ENCODE assay signal across 8 mouse cellular contexts in genomic region chr2:104743160-104743559, GRCm38 (mm10). TPM values are rescaled to one million over a fixed set of nuclear protein-coding genes. Genes with fewer than 3 reads are reported as not detected.
DNase-seq lines count a peak whose midpoint lies in the region; ATAC-seq and TF ChIP-seq lines count a peak whose summit lies in the region.

No protein-coding gene starts in this region.

- peaks cover 36% of the 10 kb centered on the region for H3K4me1 ChIP-seq in E14TG2a.4 (replicated peaks; ENCODE audit: low read depth, low read length)
- H3K4me1 ChIP-seq in hindbrain, embryonic 13.5 days (replicated peaks) = peaks cover 28% of the 10 kb centered on the region
- no peaks in the 10 kb centered on the region for H3K4me1 ChIP-seq in liver, embryonic 11.5 days (replicated peaks; ENCODE audit: control insufficient read depth, insufficient read depth, low read length)
- H3K4me1 ChIP-seq in neural tube, embryonic 13.5 days (replicated peaks) = peaks cover 28% of the 10 kb centered on the region

- H3K27ac ChIP-seq in hindbrain, embryonic 13.5 days = no peak overlapping the region
- no peak overlapping the region for H3K27ac ChIP-seq in liver, embryonic 11.5 days (ENCODE audit: low read depth, low read length)
- no peak overlapping the region for H3K27ac ChIP-seq in neural tube, embryonic 13.5 days (replicated peaks)

- peaks cover 19% of the 10 kb centered on the region for H3K27me3 ChIP-seq in E14TG2a.4 (ENCODE audit: insufficient read depth, low read length)
- peaks cover 42% of the 10 kb centered on the region for H3K27me3 ChIP-seq in hindbrain, embryonic 13.5 days
- H3K27me3 ChIP-seq in liver, embryonic 11.5 days (replicated peaks; ENCODE audit: control insufficient read depth, insufficient read depth, low read length) = peaks cover 20% of the 10 kb centered on the region
- peaks cover 47% of the 10 kb centered on the region for H3K27me3 ChIP-seq in neural tube, embryonic 13.5 days

- DNase-seq in brain, embryonic 14.5 days (ENCODE audit: low read depth) = peak; percentile 20
- no peak for DNase-seq in liver, embryonic 11.5 days (ENCODE audit: low spot score)
- no peak for DNase-seq in left cerebral cortex, adult 9 months (ENCODE audit: low spot score in 2 of 2)
- DNase-seq in spleen, postnatal 14 days (ENCODE audit: low spot score in 2 of 2) = no peak
- DNase-seq in retina, postnatal 1 day = no peak

- ATAC-seq in hindbrain, embryonic 13.5 days (ENCODE audit: low FRiP score) = peak; percentile 12; the same call in 1 of the 2 replicates
- ATAC-seq in liver, embryonic 11.5 days (replicated peaks; ENCODE audit: low FRiP score) = 0 out of 2 replicates have a peak, but pooled peaks have one; percentile 4
- no peak; the same call in 1 of the 2 replicates for ATAC-seq in neural tube, embryonic 13.5 days (ENCODE audit: low read depth)

- no peak for TF ChIP-seq POLR2A in brain, embryonic 14.5 days (IDR thresholded peaks at IDR 0.05; ENCODE audit: borderline replicate concordance, extremely low read depth, insufficient read depth, insufficient read length, poor library complexity, severe bottlenecking)

- H3K4me2 ChIP-seq in hindbrain, embryonic 13.5 days = peak overlapping the region; percentile 91
- peak overlapping the region; percentile 92 for H3K4me2 ChIP-seq in liver, embryonic 11.5 days
- peak overlapping the region; percentile 98 for H3K4me2 ChIP-seq in neural tube, embryonic 13.5 days

- no peak for TF ChIP-seq CTCF in E14TG2a.4 (conservative IDR thresholded peaks at IDR 0.05; ENCODE audit: low read length)
- no peak for TF ChIP-seq CTCF in brain, embryonic 14.5 days (IDR thresholded peaks at IDR 0.05; ENCODE audit: borderline replicate concordance, extremely low read depth, insufficient read depth, insufficient read length)

- peak overlapping the region; percentile 87 for H3K4me3 ChIP-seq in E14TG2a.4 (replicated peaks; ENCODE audit: low read length)
- H3K4me3 ChIP-seq in hindbrain, embryonic 13.5 days = peak overlapping the region; percentile 68
- H3K4me3 ChIP-seq in liver, embryonic 11.5 days (ENCODE audit: low read depth, low read length) = peak overlapping the region; percentile 70
- peak overlapping the region; percentile 70 for H3K4me3 ChIP-seq in neural tube, embryonic 13.5 days

- H3K36me3 ChIP-seq in E14TG2a.4 (ENCODE audit: insufficient read depth, low read length) = no peaks in the 10 kb centered on the region
- H3K36me3 ChIP-seq in hindbrain, embryonic 13.5 days = no peaks in the 10 kb centered on the region
- H3K36me3 ChIP-seq in liver, embryonic 11.5 days (ENCODE audit: control insufficient read depth, insufficient read depth, low read length) = no peaks in the 10 kb centered on the region
- no peaks in the 10 kb centered on the region for H3K36me3 ChIP-seq in neural tube, embryonic 13.5 days

- H3K9me3 ChIP-seq in E14TG2a.4 (ENCODE audit: low read length) = no peaks in the 10 kb centered on the region
- no peaks in the 10 kb centered on the region for H3K9me3 ChIP-seq in hindbrain, embryonic 13.5 days
- H3K9me3 ChIP-seq in liver, embryonic 11.5 days (ENCODE audit: control insufficient read depth, low read length) = no peaks in the 10 kb centered on the region
- H3K9me3 ChIP-seq in neural tube, embryonic 13.5 days = no peaks in the 10 kb centered on the region

- H3K9ac ChIP-seq in hindbrain, embryonic 13.5 days = no peak overlapping the region
- H3K9ac ChIP-seq in liver, embryonic 11.5 days (ENCODE audit: low read depth, low read length) = peak overlapping the region; percentile 66; the same call in 1 of the 2 replicates
- H3K9ac ChIP-seq in neural tube, embryonic 13.5 days = no peak overlapping the region

- WGBS in hindbrain, embryonic 13.5 days = 14% methylated on average over 7 of the region's 7 CpGs
- WGBS in liver, embryonic 11.5 days = 14% methylated on average over 7 of the region's 7 CpGs
- 6% methylated on average over 7 of the region's 7 CpGs for WGBS in neural tube, embryonic 13.5 days

RNA-seq across cellular contexts. Expression of gene Depdc7, which starts 0.5 kb away (rescaled TPM):
- 1.6 and 2.2 TPM in 2 replicates for polyA plus RNA-seq in brain, embryonic 14.5 days (2012; rRNA removed)
- polyA plus RNA-seq in hindbrain, embryonic 13.5 days (2015; fragmentation: Nextera tagmentation; extraction: Ambion mirVana) = 0.91 and 1.5 TPM in 2 replicates
- polyA plus RNA-seq in liver, embryonic 11.5 days (2014; fragmentation: Nextera tagmentation; extraction: Ambion mirVana) = 10.3 and 12.3 TPM in 2 replicates
- 1.6 and 2.5 TPM in 2 replicates for polyA plus RNA-seq in neural tube, embryonic 13.5 days (2015; fragmentation: Nextera tagmentation; extraction: Ambion mirVana)

RNA-seq across cellular contexts. Expression of gene Pin1rt1, which starts 27.0 kb away (rescaled TPM):
- polyA plus RNA-seq in brain, embryonic 14.5 days (2012; rRNA removed) = 0.08 TPM in 1 of 2 replicates, not detected in the other
- polyA plus RNA-seq in hindbrain, embryonic 13.5 days (2015; fragmentation: Nextera tagmentation; extraction: Ambion mirVana) = not detected in 2 replicates
- polyA plus RNA-seq in liver, embryonic 11.5 days (2014; fragmentation: Nextera tagmentation; extraction: Ambion mirVana) = not detected in 2 replicates
- polyA plus RNA-seq in neural tube, embryonic 13.5 days (2015; fragmentation: Nextera tagmentation; extraction: Ambion mirVana) = 0.34 TPM in 1 of 2 replicates, not detected in the other

RNA-seq across cellular contexts. Expression of gene Tcp11l1, which starts 31.2 kb away (rescaled TPM):
- polyA plus RNA-seq in brain, embryonic 14.5 days (2012; rRNA removed) = 25.5 and 33.9 TPM in 2 replicates
- 70.5 and 75.1 TPM in 2 replicates for polyA plus RNA-seq in hindbrain, embryonic 13.5 days (2015; fragmentation: Nextera tagmentation; extraction: Ambion mirVana)
- 20.3 and 22.9 TPM in 2 replicates for polyA plus RNA-seq in liver, embryonic 11.5 days (2014; fragmentation: Nextera tagmentation; extraction: Ambion mirVana)
- polyA plus RNA-seq in neural tube, embryonic 13.5 days (2015; fragmentation: Nextera tagmentation; extraction: Ambion mirVana) = 65.0 and 68.4 TPM in 2 replicates
